Mouse (Mus musculus) MEL (cell line): ENCODE results near the gene Neurod4. TPM values are rescaled to one million over a fixed set of nuclear protein-coding genes. Genes with fewer than 3 reads are reported as not detected.

Experiments used
- DNase-seq: peaks from one replicate; pipeline ENCODE4 v3.0.0; 2011; ENCODE audit warnings: low read depth, low spot score
- H3K27ac ChIP-seq: 2 replicates; pipeline ENCODE4 v1.5.1; 2012; ENCODE audit warnings: low read depth, mild to moderate bottlenecking, control low read depth, low read length, moderate library complexity; ENCODE audit not compliant: control insufficient read depth
- H3K27me3 ChIP-seq, 2 experiments: fragments of 150-350 bp in 1 of 2; sonication (generic) in 1 of 2; 2 replicates each; pipeline ENCODE4 v1.6.1; 2012; ENCODE audit warnings: low read length in 2 of 2, mild to moderate bottlenecking in 2 of 2, improper control_type of control experiment in 1 of 2, moderate library complexity in 1 of 2; ENCODE audit not compliant: insufficient read depth in 2 of 2, control insufficient read depth in 1 of 2
- H3K36me3 ChIP-seq, 2 experiments: 2 replicates each; pipeline ENCODE4 v1.6.1; 2012 to 2014; ENCODE audit warnings: low read length in 2 of 2, improper control_type of control experiment in 1 of 2, inconsistent platforms in 1 of 2, mild to moderate bottlenecking in 1 of 2; ENCODE audit not compliant: insufficient read depth in 2 of 2, control insufficient read depth in 1 of 2
- H3K4me1 ChIP-seq, 2 experiments: fragments of 150-350 bp in 1 of 2; sonication (generic) in 1 of 2; 2 replicates each; pipeline ENCODE4 v1.6.1; 2012; ENCODE audit warnings: low read length in 2 of 2, improper control_type of control experiment in 1 of 2, mild to moderate bottlenecking in 1 of 2; ENCODE audit not compliant: insufficient read depth in 2 of 2, control insufficient read depth in 1 of 2
- H3K4me3 ChIP-seq, 2 experiments: fragments of 150-350 bp in 1 of 2; sonication (generic) in 1 of 2; 2 replicates each; pipeline ENCODE4 v1.5.1; 2012; ENCODE audit warnings: low read depth in 2 of 2, low read length in 2 of 2, mild to moderate bottlenecking in 2 of 2, moderate library complexity in 2 of 2, control low read depth in 1 of 2, improper control_type of control experiment in 1 of 2; ENCODE audit not compliant: control insufficient read depth in 1 of 2, insufficient read depth in 1 of 2
- H3K79me2 ChIP-seq: 2 replicates; pipeline ENCODE4 v1.6.1; 2012; ENCODE audit warnings: mild to moderate bottlenecking, low read length, moderate library complexity; ENCODE audit not compliant: control insufficient read depth, poor library complexity, insufficient read depth
- H3K9ac ChIP-seq: 2 replicates; pipeline ENCODE4 v1.6.1; 2012; ENCODE audit warnings: low read depth, mild to moderate bottlenecking, control low read depth, low read length, moderate library complexity; ENCODE audit not compliant: control insufficient read depth, poor library complexity, severe bottlenecking
- H3K9me3 ChIP-seq: fragments of 150-350 bp; sonication (generic); replicated peaks from 2 replicates; pipeline ENCODE4 v1.6.1; 2012; ENCODE audit warnings: mild to moderate bottlenecking, low read length, improper control_type of control experiment, moderate library complexity; ENCODE audit not compliant: insufficient read depth
- BHLHE40 ChIP-seq: IDR thresholded peaks from 2 replicates; pipeline ENCODE4 v1.6.1; 2012; ENCODE audit warnings: low read depth, mild to moderate bottlenecking, inconsistent platforms, low read length, improper control_type of control experiment, borderline replicate concordance
- CHD1 ChIP-seq: IDR thresholded peaks from 2 replicates; pipeline ENCODE4 v1.6.1; 2012; ENCODE audit warnings: low read depth, mild to moderate bottlenecking, inconsistent platforms, low read length, improper control_type of control experiment
- CHD2 ChIP-seq: IDR thresholded peaks from 2 replicates; pipeline ENCODE4 v1.6.1; 2011; ENCODE audit warnings: low read length, improper control_type of control experiment
- CTCF ChIP-seq, 3 experiments: IDR thresholded peaks in 2 of 3; conservative IDR thresholded peaks in 1 of 3; 2 replicates each; pipeline ENCODE4 v1.5.1; 2011 to 2012; ENCODE audit warnings: low read length in 3 of 3, low read depth in 2 of 3, mild to moderate bottlenecking in 2 of 3, improper control_type of control experiment in 1 of 3, inconsistent platforms in 1 of 3, mixed read lengths in 1 of 3, moderate library complexity in 1 of 3; ENCODE audit not compliant: control insufficient read depth in 1 of 3, insufficient read depth in 1 of 3, poor library complexity in 1 of 3, severe bottlenecking in 1 of 3
- GATA1 ChIP-seq: IDR thresholded peaks from 2 replicates; pipeline ENCODE4 v1.6.1; 2011; ENCODE audit warnings: low read depth, low read length, improper control_type of control experiment
- MAFK ChIP-seq: IDR thresholded peaks from 2 replicates; pipeline ENCODE4 v1.6.1; 2011; ENCODE audit warnings: low read depth, mild to moderate bottlenecking, low read length, improper control_type of control experiment, borderline replicate concordance
- MAX ChIP-seq: IDR thresholded peaks from 2 replicates; pipeline ENCODE4 v1.6.1; 2011; ENCODE audit warnings: low read length, improper control_type of control experiment
- MAZ ChIP-seq: IDR thresholded peaks from 2 replicates; pipeline ENCODE4 v1.6.1; 2012; ENCODE audit warnings: low read depth, mild to moderate bottlenecking, inconsistent platforms, low read length, improper control_type of control experiment
- MXI1 ChIP-seq: IDR thresholded peaks from 2 replicates; pipeline ENCODE4 v1.6.1; 2011; ENCODE audit warnings: mild to moderate bottlenecking, low read depth, low read length, improper control_type of control experiment
- MYB ChIP-seq: IDR thresholded peaks from 2 replicates; pipeline ENCODE4 v1.6.1; 2011; ENCODE audit warnings: mild to moderate bottlenecking, low read depth, low read length, improper control_type of control experiment
- MYC ChIP-seq: IDR thresholded peaks from 2 replicates; pipeline ENCODE4 v1.6.1; 2011; ENCODE audit warnings: low read depth, mild to moderate bottlenecking, low read length, improper control_type of control experiment, moderate library complexity
- NRF1 ChIP-seq: IDR thresholded peaks from 2 replicates; pipeline ENCODE4 v1.6.1; 2014; ENCODE audit warnings: low read depth, mild to moderate bottlenecking, inconsistent platforms, low read length, improper control_type of control experiment, moderate library complexity; ENCODE audit not compliant: poor library complexity, insufficient read depth, severe bottlenecking
- POLR2AphosphoS2 ChIP-seq: IDR thresholded peaks from 2 replicates; pipeline ENCODE4 v1.6.1; 2011; ENCODE audit warnings: low read length, improper control_type of control experiment
- RAD21 ChIP-seq: IDR thresholded peaks from 2 replicates; pipeline ENCODE4 v1.6.1; 2011; ENCODE audit warnings: mild to moderate bottlenecking, low read depth, low read length, improper control_type of control experiment
- SMC3 ChIP-seq: IDR thresholded peaks from 2 replicates; pipeline ENCODE4 v1.6.1; 2011; ENCODE audit warnings: low read depth, low read length, improper control_type of control experiment
- TBP ChIP-seq: IDR thresholded peaks from 2 replicates; pipeline ENCODE4 v1.8.0; 2011; ENCODE audit warnings: low read depth, low read length, improper control_type of control experiment
- TCF12 ChIP-seq: IDR thresholded peaks from 2 replicates; pipeline ENCODE4 v1.6.1; 2014; ENCODE audit warnings: low read depth, mild to moderate bottlenecking, inconsistent platforms, low read length, improper control_type of control experiment, moderate library complexity
- USF2 ChIP-seq, 2 experiments: IDR thresholded peaks; 2 replicates each; pipeline ENCODE4 v1.6.1; 2011 to 2012; ENCODE audit warnings: improper control_type of control experiment in 2 of 2, low read length in 2 of 2, borderline replicate concordance in 1 of 2, inconsistent platforms in 1 of 2, low read depth in 1 of 2, mild to moderate bottlenecking in 1 of 2; ENCODE audit not compliant: insufficient read depth in 1 of 2
- ZKSCAN1 ChIP-seq: IDR thresholded peaks from 2 replicates; pipeline ENCODE4 v1.6.1; 2012; ENCODE audit warnings: low read depth, mild to moderate bottlenecking, inconsistent platforms, low read length, improper control_type of control experiment, moderate library complexity
- ZNF384 ChIP-seq: IDR thresholded peaks from 2 replicates; pipeline ENCODE4 v1.6.1; 2012; ENCODE audit warnings: low read depth, mild to moderate bottlenecking, inconsistent platforms, low read length, improper control_type of control experiment
- polyA plus RNA-seq, 2 experiments: library from polyadenylated mRNA; stranded (reverse) in 1 of 2; unstranded in 1 of 2; fragments of >175 nt in 1 of 2; fragments of >200 nt in 1 of 2; gene quantifications; 2 replicates each; pipeline versions ENCODE4 v1.2.1 to v1.2.4; 2012; ENCODE audit warnings: low replicate concordance in 2 of 2, low read depth in 1 of 2; ENCODE audit not compliant: insufficient read length in 2 of 2, insufficient read depth in 1 of 2, missing spikeins in 1 of 2
- total RNA-seq: library from RNA; depleted of rRNA; stranded (reverse); fragments of 300-350 nt; gene quantifications from 2 replicates; pipeline ENCODE4 v1.2.3, GENCODE M21; 2012

Gene Neurod4
- total and polyA plus RNA-seq, 3 experiments, result not detected

DNA sequence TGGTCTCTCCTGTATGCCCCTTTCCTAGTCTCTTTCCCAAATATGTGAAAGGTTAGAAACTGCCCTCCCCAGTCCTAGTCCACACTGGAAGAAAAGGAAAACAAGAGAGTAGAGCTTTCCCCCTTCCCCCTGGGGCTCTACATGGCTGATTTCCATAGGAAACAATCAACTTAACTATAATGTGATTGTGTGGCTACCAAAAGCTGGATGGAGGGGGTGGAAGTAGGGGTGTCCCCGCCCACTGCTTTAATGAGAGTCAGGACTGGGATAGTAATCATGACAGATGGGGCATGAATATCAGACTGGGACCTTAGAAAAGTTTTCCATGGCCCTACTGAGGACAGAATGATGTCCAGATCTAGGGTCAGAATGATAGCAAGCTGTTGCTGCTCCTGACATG lies 45.5 kb downstream of the Neurod4 start:
- H3K4me1 ChIP-seq, result no peaks in the 10 kb centered on the region

DNA sequence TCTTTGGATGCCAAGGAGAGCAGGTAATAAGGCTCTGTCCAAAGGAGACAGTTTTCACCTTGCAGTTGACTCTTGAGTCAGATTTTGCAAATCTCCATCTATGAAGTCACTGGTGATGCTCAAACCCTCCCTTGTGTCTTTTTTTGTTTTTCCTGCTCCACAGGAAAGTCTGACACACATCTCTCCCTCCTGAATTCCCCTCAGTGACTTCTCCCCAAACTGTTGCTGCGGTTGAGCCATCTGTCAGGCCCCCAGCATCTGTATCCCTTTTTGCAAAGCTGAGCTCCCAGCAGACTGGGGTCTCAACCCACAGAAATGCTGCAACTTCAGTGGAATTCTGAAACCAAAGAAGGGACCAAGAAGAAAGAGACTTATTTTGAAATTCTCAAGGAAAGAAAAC lies 47.9 kb downstream of the Neurod4 start:
- no peak for DNase-seq
- TF ChIP-seq MAZ (no peak), POLR2AphosphoS2 (no peak), ZKSCAN1 (no peak), NRF1 (no peak), MYC (no peak), CHD2 (no peak), GATA1 (no peak), USF2 (IDR thresholded peaks at IDR 0.05; ENCODE audit: borderline replicate concordance in 1 of 2, insufficient read depth in 1 of 2, low read depth in 1 of 2, low read length in 2 of 2) (no peak), MYB (no peak), MXI1 (no peak), TCF12 (no peak), TBP (no peak), ZNF384 (no peak), MAFK (no peak), MAX (no peak)

More for the DNA sequence above, 45.5 kb downstream of the Neurod4 start:
- no peak for DNase-seq
- H3K4me3 ChIP-seq, result no peak overlapping the region
- no peak for TF ChIP-seq TCF12
- no peak for TF ChIP-seq CHD1
- no peak overlapping the region for H3K27ac ChIP-seq
- H3K9ac ChIP-seq, result no peak overlapping the region
- H3K9me3 ChIP-seq, result no peaks in the 10 kb centered on the region
- peaks cover 0 to 6% of the 10 kb centered on the region in 2 experiments; a peak in 3 of 4 replicates for H3K27me3 ChIP-seq
- H3K36me3 ChIP-seq, result no peaks in the 10 kb centered on the region
- H3K79me2 ChIP-seq, result no peaks in the 10 kb centered on the region

DNA sequence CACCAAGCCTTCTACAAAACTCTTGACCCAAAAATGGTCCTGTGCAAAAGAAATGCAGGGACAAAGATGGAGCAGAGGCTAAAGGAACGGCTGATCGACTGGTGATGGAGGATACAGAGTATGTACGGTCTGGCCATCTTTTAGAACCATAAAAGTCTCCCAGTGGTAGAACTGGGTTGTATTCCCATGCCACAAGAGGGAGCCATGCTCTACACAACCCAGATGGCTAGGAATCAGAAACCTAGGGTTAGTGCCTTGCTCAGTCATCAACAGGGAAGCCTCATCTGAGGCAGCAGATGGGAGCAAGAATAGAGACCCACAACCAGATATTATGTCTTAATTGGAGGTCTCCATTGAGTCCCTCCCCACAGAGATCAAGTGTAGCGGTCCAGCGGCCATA lies 50.5 kb downstream of the Neurod4 start:
- Histone ChIP-seq H3K9ac (no peak overlapping the region), H3K9me3 (no peaks in the 10 kb centered on the region), H3K4me3 (no peak overlapping the region), H3K79me2 (no peaks in the 10 kb centered on the region), H3K27ac (no peak overlapping the region), H3K36me3 (no peaks in the 10 kb centered on the region), H3K4me1 (no peaks in the 10 kb centered on the region), H3K27me3 (peaks cover 0 to 2% of the 10 kb centered on the region in 2 experiments; a peak in 2 of 4 replicates)
- DNase-seq, result peak; percentile 32
- peak; percentile 47 for TF ChIP-seq RAD21
- peak; percentile 51 for TF ChIP-seq SMC3
- TF ChIP-seq POLR2AphosphoS2, result no peak
- TF ChIP-seq CTCF (IDR thresholded peaks at IDR 0.05 in 2 of 3, conservative IDR thresholded peaks at IDR 0.05 in 1 of 3; ENCODE audit: control insufficient read depth in 1 of 3, insufficient read depth in 1 of 3, low read depth in 2 of 3, low read length in 3 of 3, poor library complexity in 1 of 3, severe bottlenecking in 1 of 3), result peak; percentile 33 to 57 (median 36); a peak in 5 of 6 replicates
- no peak for TF ChIP-seq BHLHE40
- no peak for TF ChIP-seq TBP

More for the DNA sequence above, 47.9 kb downstream of the Neurod4 start:
- H3K79me2 ChIP-seq, result no peaks in the 10 kb centered on the region
- H3K4me1 ChIP-seq, result no peaks in the 10 kb centered on the region
- H3K27me3 ChIP-seq, result peaks cover 0 to 6% of the 10 kb centered on the region in 2 experiments; a peak in 1 of 4 replicates
- H3K36me3 ChIP-seq, result no peaks in the 10 kb centered on the region
- H3K9ac ChIP-seq, result no peak overlapping the region
- H3K27ac ChIP-seq, result no peak overlapping the region
- H3K9me3 ChIP-seq, result no peaks in the 10 kb centered on the region
- no peak overlapping the region for H3K4me3 ChIP-seq
